Mouse (Mus musculus) MEL (cell line): ENCODE results near the gene Izumo1. TPM values are rescaled to one million over a fixed set of nuclear protein-coding genes. Genes with fewer than 3 reads are reported as not detected.

Experiments
- DNase-seq: peaks from one replicate; pipeline ENCODE4 v3.0.0; 2011; ENCODE audit warnings: low read depth, low spot score
- H3K27ac ChIP-seq: 2 replicates; pipeline ENCODE4 v1.5.1; 2012; ENCODE audit warnings: low read depth, mild to moderate bottlenecking, control low read depth, low read length, moderate library complexity; ENCODE audit not compliant: control insufficient read depth
- H3K27me3 ChIP-seq, 2 experiments: fragments of 150-350 bp in 1 of 2; sonication (generic) in 1 of 2; 2 replicates each; pipeline ENCODE4 v1.6.1; 2012; ENCODE audit warnings: low read length in 2 of 2, mild to moderate bottlenecking in 2 of 2, improper control_type of control experiment in 1 of 2, moderate library complexity in 1 of 2; ENCODE audit not compliant: insufficient read depth in 2 of 2, control insufficient read depth in 1 of 2
- H3K36me3 ChIP-seq, 2 experiments: 2 replicates each; pipeline ENCODE4 v1.6.1; 2012 to 2014; ENCODE audit warnings: low read length in 2 of 2, improper control_type of control experiment in 1 of 2, inconsistent platforms in 1 of 2, mild to moderate bottlenecking in 1 of 2; ENCODE audit not compliant: insufficient read depth in 2 of 2, control insufficient read depth in 1 of 2
- H3K4me1 ChIP-seq, 2 experiments: fragments of 150-350 bp in 1 of 2; sonication (generic) in 1 of 2; 2 replicates each; pipeline ENCODE4 v1.6.1; 2012; ENCODE audit warnings: low read length in 2 of 2, improper control_type of control experiment in 1 of 2, mild to moderate bottlenecking in 1 of 2; ENCODE audit not compliant: insufficient read depth in 2 of 2, control insufficient read depth in 1 of 2
- H3K4me3 ChIP-seq, 2 experiments: fragments of 150-350 bp in 1 of 2; sonication (generic) in 1 of 2; 2 replicates each; pipeline ENCODE4 v1.5.1; 2012; ENCODE audit warnings: low read depth in 2 of 2, low read length in 2 of 2, mild to moderate bottlenecking in 2 of 2, moderate library complexity in 2 of 2, control low read depth in 1 of 2, improper control_type of control experiment in 1 of 2; ENCODE audit not compliant: control insufficient read depth in 1 of 2, insufficient read depth in 1 of 2
- H3K79me2 ChIP-seq: 2 replicates; pipeline ENCODE4 v1.6.1; 2012; ENCODE audit warnings: mild to moderate bottlenecking, low read length, moderate library complexity; ENCODE audit not compliant: control insufficient read depth, poor library complexity, insufficient read depth
- H3K9ac ChIP-seq: 2 replicates; pipeline ENCODE4 v1.6.1; 2012; ENCODE audit warnings: low read depth, mild to moderate bottlenecking, control low read depth, low read length, moderate library complexity; ENCODE audit not compliant: control insufficient read depth, poor library complexity, severe bottlenecking
- H3K9me3 ChIP-seq: fragments of 150-350 bp; sonication (generic); replicated peaks from 2 replicates; pipeline ENCODE4 v1.6.1; 2012; ENCODE audit warnings: mild to moderate bottlenecking, low read length, improper control_type of control experiment, moderate library complexity; ENCODE audit not compliant: insufficient read depth
- CTCF ChIP-seq, 3 experiments: IDR thresholded peaks in 2 of 3; conservative IDR thresholded peaks in 1 of 3; 2 replicates each; pipeline ENCODE4 v1.5.1; 2011 to 2012; ENCODE audit warnings: low read length in 3 of 3, low read depth in 2 of 3, mild to moderate bottlenecking in 2 of 3, improper control_type of control experiment in 1 of 3, inconsistent platforms in 1 of 3, mixed read lengths in 1 of 3, moderate library complexity in 1 of 3; ENCODE audit not compliant: control insufficient read depth in 1 of 3, insufficient read depth in 1 of 3, poor library complexity in 1 of 3, severe bottlenecking in 1 of 3
- ELF1 ChIP-seq: IDR thresholded peaks from 2 replicates; pipeline ENCODE4 v1.6.1; 2014; ENCODE audit warnings: low read depth, mild to moderate bottlenecking, inconsistent platforms, low read length, improper control_type of control experiment, moderate library complexity
- GABPA ChIP-seq: IDR thresholded peaks from 2 replicates; pipeline ENCODE4 v1.6.1; 2012; ENCODE audit warnings: low read depth, mild to moderate bottlenecking, inconsistent platforms, low read length, improper control_type of control experiment, moderate library complexity
- KAT2A ChIP-seq: conservative IDR thresholded peaks from 2 replicates; pipeline ENCODE4 v1.6.1; 2012; ENCODE audit warnings: low read depth, low read length, improper control_type of control experiment, inconsistent platforms
- MAFK ChIP-seq: IDR thresholded peaks from 2 replicates; pipeline ENCODE4 v1.6.1; 2011; ENCODE audit warnings: low read depth, mild to moderate bottlenecking, low read length, improper control_type of control experiment, borderline replicate concordance
- MAX ChIP-seq: IDR thresholded peaks from 2 replicates; pipeline ENCODE4 v1.6.1; 2011; ENCODE audit warnings: low read length, improper control_type of control experiment
- MAZ ChIP-seq: IDR thresholded peaks from 2 replicates; pipeline ENCODE4 v1.6.1; 2012; ENCODE audit warnings: low read depth, mild to moderate bottlenecking, inconsistent platforms, low read length, improper control_type of control experiment
- MYC ChIP-seq: IDR thresholded peaks from 2 replicates; pipeline ENCODE4 v1.6.1; 2011; ENCODE audit warnings: low read depth, mild to moderate bottlenecking, low read length, improper control_type of control experiment, moderate library complexity
- NELFE ChIP-seq: IDR thresholded peaks from 2 replicates; pipeline ENCODE4 v1.6.1; 2011; ENCODE audit warnings: low read depth, low read length, improper control_type of control experiment
- POLR2AphosphoS2 ChIP-seq: IDR thresholded peaks from 2 replicates; pipeline ENCODE4 v1.6.1; 2011; ENCODE audit warnings: low read length, improper control_type of control experiment
- POLR2AphosphoS5 ChIP-seq: IDR thresholded peaks from 2 replicates; pipeline ENCODE4 v1.6.1; 2012; ENCODE audit warnings: low read depth, borderline replicate concordance, mild to moderate bottlenecking, inconsistent platforms, low read length, moderate library complexity, mixed read lengths
- RAD21 ChIP-seq: IDR thresholded peaks from 2 replicates; pipeline ENCODE4 v1.6.1; 2011; ENCODE audit warnings: mild to moderate bottlenecking, low read depth, low read length, improper control_type of control experiment
- SMC3 ChIP-seq: IDR thresholded peaks from 2 replicates; pipeline ENCODE4 v1.6.1; 2011; ENCODE audit warnings: low read depth, low read length, improper control_type of control experiment
- TAL1 ChIP-seq: IDR thresholded peaks from 2 replicates; pipeline ENCODE4 v1.6.1; 2012; ENCODE audit warnings: mild to moderate bottlenecking, inconsistent platforms, low read length, moderate library complexity, mixed read lengths
- TBP ChIP-seq: IDR thresholded peaks from 2 replicates; pipeline ENCODE4 v1.8.0; 2011; ENCODE audit warnings: low read depth, low read length, improper control_type of control experiment
- TCF12 ChIP-seq: IDR thresholded peaks from 2 replicates; pipeline ENCODE4 v1.6.1; 2014; ENCODE audit warnings: low read depth, mild to moderate bottlenecking, inconsistent platforms, low read length, improper control_type of control experiment, moderate library complexity
- USF1 ChIP-seq: IDR thresholded peaks from 2 replicates; pipeline ENCODE4 v1.6.1; 2014; ENCODE audit warnings: low read depth, mild to moderate bottlenecking, inconsistent platforms, low read length, improper control_type of control experiment, moderate library complexity
- ZC3H11A ChIP-seq: IDR thresholded peaks from 2 replicates; pipeline ENCODE4 v1.6.1; 2012; ENCODE audit warnings: low read depth, mild to moderate bottlenecking, inconsistent platforms, low read length, improper control_type of control experiment
- polyA plus RNA-seq, 2 experiments: library from polyadenylated mRNA; stranded (reverse) in 1 of 2; unstranded in 1 of 2; fragments of >175 nt in 1 of 2; fragments of >200 nt in 1 of 2; gene quantifications; 2 replicates each; pipeline versions ENCODE4 v1.2.1 to v1.2.4; 2012; ENCODE audit warnings: low replicate concordance in 2 of 2, low read depth in 1 of 2; ENCODE audit not compliant: insufficient read length in 2 of 2, insufficient read depth in 1 of 2, missing spikeins in 1 of 2
- total RNA-seq: library from RNA; depleted of rRNA; stranded (reverse); fragments of 300-350 nt; gene quantifications from 2 replicates; pipeline ENCODE4 v1.2.3, GENCODE M21; 2012

The Izumo1 gene
- total and polyA plus RNA-seq, 3 experiments, result 0.04 TPM; not detected in 2

- H3K4me3 ChIP-seq, result no peak overlapping the region
- no peak overlapping the region for H3K27ac ChIP-seq
- peaks cover 0 to 1% of the 10 kb centered on the region in 2 experiments; a peak in 1 of 4 replicates for H3K27me3 ChIP-seq
- TF ChIP-seq USF1 (no peak), KAT2A (no peak), MAZ (no peak), MYC (no peak), TBP (no peak), POLR2AphosphoS5 (no peak)
- H3K9ac ChIP-seq, result no peak overlapping the region
- H3K79me2 ChIP-seq, result no peaks in the 10 kb centered on the region
- no peaks in the 10 kb centered on the region for H3K9me3 ChIP-seq
- no peak for DNase-seq
- no peaks in the 10 kb centered on the region for H3K4me1 ChIP-seq
- H3K36me3 ChIP-seq, result no peaks in the 10 kb centered on the region
Observed at GRCm38 (mm10) chr7:45643441-45644178, 22.0 kb downstream of the Izumo1 start.

GRCm38 (mm10) chr7:45644183-45644582, 22.6 kb downstream of the Izumo1 start:
- Histone ChIP-seq H3K9me3 (no peaks in the 10 kb centered on the region), H3K36me3 (no peaks in the 10 kb centered on the region), H3K9ac (no peak overlapping the region), H3K79me2 (no peaks in the 10 kb centered on the region), H3K4me3 (no peak overlapping the region), H3K4me1 (no peaks in the 10 kb centered on the region), H3K27me3 (peaks cover 0 to 1% of the 10 kb centered on the region in 2 experiments; a peak in 1 of 4 replicates), H3K27ac (no peak overlapping the region)
- TF ChIP-seq TAL1 (no peak), RAD21 (no peak), ZC3H11A (no peak), GABPA (no peak), ELF1 (no peak), TCF12 (no peak), MAFK (no peak), NELFE (no peak), POLR2AphosphoS2 (no peak), MAZ (no peak), SMC3 (no peak), CTCF (IDR thresholded peaks at IDR 0.05 in 2 of 3, conservative IDR thresholded peaks at IDR 0.05 in 1 of 3; ENCODE audit: control insufficient read depth in 1 of 3, insufficient read depth in 1 of 3, low read depth in 2 of 3, low read length in 3 of 3, poor library complexity in 1 of 3, severe bottlenecking in 1 of 3) (no peak), MAX (no peak)
- DNase-seq, result no peak
